Mouse (Mus musculus): Measurements from ENCODE around the gene BC048403. TPM values are rescaled to one million over a fixed set of nuclear protein-coding genes. Genes with fewer than 3 reads are reported as not detected.
"Not testable (repeated sequence)": the region's sequence is repeated elsewhere in the genome, so short reads cannot be mapped to it uniquely, and the experiment has no call there.

Gene BC048403
- total RNA-seq, 2 experiments from 2014 or later, result 5.4 to 9.3 TPM

DNA sequence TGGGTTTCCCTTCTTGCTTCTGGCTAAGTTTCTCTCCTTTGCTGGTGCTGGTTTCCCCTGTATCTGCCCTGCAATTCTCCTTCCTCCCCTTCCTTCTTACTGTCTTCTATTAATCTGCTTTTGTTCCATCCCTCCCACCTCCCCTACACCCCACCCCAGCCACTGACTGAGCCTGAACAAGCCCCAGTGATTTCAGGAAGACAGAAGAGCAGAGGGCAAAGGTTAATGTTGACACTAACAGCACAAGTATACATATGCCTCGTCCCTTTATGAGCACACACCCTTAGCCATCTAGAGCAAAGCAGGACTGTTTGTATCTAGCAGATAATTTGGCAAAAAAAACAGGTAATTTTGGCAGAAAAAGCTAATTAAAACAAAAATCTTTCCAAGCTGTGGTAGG, 16.1 kb downstream of the BC048403 start:
- no peak for DNase-seq (ENCODE audit: low spot score in 2 of 2)

DNA sequence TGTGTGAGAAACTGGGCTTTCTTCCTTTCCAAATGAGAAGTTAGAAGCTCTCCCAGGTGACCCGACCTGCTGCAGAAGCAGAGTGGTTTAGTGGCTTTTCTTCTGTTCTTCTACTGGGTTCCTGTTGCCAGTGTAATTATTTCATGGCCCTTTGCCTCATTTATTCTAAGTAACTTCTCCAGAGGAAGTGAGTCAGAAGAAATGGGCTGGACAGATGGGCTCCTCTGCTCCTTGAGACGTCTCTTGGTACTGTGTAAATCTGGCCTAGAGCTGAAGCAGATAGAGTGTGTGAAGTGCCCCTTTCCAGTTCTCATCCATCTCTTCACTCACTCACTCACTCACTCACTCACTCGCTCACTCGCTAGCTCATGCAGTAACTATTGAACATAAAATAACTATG, 16.9 kb downstream of the BC048403 start:
- DNase-seq (ENCODE audit: low spot score in 2 of 2), result no peak

DNA sequence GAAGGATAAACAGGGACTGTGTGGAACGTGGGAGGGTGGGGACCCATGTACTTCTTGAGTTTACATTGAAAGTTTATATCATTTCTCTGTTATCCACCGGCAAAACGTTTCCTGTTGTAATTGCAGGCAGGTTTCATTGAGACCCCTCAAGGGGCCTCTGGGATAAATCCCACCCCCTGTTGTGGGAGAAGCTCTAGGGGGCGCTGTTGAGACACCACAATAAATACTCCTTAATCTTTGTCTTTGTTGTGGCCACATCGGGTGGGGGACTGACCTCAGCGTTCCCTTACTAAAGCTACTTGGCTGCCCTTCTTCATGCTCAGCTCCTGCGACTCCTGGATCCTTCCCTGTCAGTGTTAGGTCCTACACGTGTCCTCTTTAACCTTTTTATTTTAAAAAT, 19.4 kb downstream of the BC048403 start:
- no peak for DNase-seq (ENCODE audit: low spot score in 2 of 2)

DNA sequence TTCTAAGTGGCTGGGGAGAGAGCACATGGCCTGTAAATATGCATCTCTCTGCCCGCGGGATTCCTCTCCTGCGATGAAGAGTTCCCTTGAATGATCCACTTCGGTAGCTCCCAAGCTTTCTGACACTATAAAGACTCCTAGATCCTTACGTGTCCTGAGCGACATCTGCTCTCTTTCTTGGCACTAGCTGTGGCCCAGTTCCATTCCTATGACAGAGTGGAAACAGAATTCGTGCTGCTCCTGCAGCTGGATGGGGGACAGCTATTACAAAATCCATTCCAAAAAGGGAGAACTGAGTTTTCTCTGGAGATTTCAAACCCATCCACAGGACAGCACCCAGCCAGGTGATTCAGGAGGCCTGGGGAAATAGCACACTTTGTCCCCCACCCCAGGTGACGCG, 22.4 kb downstream of the BC048403 start:
- no peak for DNase-seq (ENCODE audit: low spot score in 2 of 2)

DNA sequence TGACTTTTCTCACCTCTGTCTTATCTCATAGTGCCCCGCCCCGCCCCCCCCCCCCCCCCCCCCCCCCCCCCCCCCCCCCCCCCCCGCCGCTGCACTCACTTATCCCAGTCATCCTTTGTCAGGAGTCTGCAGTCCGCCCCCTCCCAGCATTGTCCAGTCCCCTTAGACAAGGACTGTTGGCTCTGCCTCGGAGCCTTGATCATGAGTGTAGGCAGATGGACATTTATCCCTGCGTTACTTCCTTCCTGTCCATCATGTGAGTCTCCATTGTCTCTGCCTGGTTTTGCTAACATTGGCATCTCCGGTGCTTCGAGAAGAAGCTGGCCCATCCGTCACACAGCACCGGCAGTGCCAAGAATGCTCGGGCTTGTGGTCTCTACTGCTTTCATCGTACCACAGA, 23.5 kb downstream of the BC048403 start:
- no peak for DNase-seq (ENCODE audit: low spot score in 2 of 2)

DNA sequence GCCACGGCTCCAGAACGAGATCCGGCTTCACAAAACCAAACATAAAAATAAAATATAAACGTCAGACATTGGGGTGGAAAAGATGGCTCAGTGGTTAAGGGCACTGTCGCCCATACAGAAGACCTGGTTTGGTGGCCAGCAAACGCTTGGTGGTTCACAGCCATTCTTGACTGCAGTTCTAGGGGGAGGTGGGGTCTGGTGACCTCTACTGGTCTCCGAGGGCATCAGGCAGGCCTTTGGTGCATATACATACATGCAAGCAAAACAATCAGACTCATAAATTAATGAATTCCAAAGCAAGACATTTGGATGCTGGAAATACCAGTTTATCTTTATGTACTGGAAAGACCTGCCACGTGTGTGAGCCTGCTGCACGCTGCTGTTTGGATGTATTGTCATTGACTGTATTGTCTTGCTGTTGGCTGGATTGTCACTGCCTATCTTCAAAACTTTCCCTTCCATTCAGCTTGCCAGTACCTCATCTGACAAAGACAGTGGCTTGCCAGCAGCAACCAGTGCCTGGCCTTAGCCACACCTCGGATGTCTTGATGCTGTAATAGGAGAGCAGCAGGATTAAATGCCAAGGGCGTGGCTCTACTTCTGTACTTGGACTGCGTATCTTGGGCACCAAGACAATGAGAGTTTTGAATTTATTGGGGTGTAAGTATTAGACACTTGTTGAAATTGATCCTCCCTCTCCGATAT, 24.9 kb downstream of the BC048403 start:
- DNase-seq (ENCODE audit: low spot score in 2 of 2), result no peak

DNA sequence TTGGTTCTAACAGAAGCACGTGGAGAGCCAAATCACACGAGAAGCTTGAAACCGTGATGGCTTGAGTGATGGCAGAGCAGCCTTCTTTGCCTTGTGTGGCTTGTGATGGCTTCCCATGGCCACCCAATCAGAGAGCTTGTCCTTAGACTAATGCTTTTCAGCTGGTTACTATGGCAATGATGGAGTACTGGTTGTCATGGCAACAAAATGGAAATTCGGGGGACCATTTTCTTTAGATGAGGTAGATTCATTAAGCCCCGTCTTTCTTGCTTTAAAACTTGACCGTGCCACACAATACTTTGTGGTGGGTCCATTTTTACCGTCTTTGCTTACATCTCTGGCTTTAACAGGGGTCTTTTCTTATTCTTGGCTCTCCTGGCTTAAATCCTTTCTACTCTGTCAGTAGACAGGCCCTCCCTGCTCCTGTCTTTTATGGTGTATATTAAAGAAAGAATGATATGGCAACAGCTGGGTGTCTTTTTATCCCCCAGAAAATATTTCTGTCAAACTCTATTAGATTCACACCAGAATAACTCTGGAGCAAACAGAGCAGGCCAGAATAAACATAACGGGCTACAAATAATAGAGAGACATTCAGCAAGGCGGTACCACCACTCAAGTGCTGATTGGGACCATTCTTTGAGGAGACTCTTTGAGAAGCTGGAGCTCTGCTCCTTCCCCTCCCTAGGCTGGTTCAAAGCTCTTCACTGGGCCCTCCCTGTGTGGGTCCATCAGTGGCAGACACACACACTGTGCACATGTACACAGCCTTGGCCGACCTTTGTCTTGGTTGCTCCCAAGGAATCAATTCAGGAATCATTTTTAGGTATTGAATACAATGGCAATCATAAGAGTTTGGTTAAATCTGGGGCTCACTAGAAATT, 25.7 kb downstream of the BC048403 start:
- no peak for DNase-seq (ENCODE audit: low spot score in 2 of 2)

DNA sequence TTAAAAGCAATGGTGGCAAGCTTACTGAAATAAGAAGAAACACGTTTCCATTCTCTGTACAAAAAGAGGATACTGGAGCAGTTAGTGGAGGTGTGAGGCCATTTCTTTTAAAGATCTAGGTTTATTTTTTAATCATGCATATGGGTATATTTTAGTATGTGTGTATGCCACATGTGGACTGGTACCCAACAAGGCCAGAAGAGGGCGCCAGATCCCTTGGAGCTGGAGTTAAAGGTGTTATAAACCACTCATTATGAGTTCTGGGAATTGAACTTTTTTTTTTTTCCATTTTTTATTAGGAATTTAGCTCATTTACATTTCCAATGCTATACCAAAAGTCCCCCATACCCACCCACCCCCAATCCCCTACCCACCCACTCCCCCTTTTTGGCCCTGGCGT, 27.6 kb downstream of the BC048403 start:
- not testable (repeated sequence) for DNase-seq (ENCODE audit: low spot score in 2 of 2)

DNA sequence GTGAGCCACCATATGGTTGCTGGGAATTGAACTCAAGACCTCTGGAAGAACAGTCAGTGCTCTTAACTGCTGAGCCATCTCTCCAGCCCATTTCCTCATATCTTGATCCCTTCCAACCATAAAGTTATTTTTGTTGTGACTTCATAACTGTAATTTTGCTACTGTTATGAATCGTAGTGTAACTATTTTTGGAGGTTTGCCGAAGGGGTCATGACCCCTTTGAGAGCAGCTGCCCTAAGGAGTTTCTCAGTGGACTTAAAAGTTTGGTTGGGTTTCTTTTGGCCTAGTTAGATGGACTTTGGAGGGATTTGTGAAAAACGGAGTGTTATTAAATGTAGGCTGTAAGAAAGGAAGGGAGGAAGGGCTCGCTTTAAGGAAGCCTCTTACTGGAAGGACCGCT, 30.0 kb downstream of the BC048403 start:
- no peak for DNase-seq (ENCODE audit: low spot score in 2 of 2)

DNA sequence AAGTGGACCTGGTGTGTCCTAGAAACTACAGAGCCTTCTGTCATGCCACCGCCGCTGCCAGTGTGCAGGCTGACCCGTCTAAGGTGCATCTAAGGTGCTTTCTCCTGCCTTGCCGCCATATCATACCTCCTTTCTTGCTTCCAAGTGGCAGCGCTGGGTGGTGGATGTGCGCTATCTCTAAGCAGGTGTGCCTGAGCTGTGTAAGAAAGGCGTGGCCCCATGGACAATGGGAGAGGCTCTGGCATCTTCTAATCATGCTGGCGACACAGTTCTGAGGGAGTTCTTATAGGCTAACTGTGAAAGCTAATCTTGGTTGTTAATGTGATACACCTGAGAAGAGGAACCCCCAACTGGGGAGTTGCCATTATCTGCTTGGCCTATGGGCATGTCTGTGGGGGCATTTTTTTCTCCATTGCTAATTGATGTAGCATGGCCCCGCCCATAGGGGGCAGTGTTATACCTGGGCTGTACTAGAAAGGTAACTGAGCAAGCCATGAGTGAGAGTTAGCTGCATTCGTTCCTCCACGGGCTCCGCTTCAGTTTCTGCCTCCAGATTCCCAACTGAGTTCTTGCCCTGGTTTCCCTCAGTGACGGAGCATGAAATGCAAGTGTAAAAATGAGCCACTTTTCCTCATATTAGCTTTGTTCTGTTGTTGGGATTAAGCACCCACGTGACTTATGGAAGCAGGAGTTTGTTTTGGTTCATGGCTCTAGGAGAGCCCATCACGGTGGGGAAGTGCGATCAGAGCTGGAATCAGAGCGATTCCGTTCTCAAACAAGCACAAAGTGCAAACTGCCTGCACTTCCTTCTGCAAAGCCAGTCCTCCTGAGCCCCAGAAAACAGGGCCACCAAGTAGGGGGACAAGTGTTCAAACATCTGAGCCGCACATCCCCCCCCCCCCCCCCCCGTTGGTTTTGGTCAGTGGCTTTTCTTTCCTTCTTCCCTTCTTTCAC, 31.2 kb downstream of the BC048403 start:
- peak; percentile 22 for DNase-seq (ENCODE audit: low spot score in 2 of 2)

DNA sequence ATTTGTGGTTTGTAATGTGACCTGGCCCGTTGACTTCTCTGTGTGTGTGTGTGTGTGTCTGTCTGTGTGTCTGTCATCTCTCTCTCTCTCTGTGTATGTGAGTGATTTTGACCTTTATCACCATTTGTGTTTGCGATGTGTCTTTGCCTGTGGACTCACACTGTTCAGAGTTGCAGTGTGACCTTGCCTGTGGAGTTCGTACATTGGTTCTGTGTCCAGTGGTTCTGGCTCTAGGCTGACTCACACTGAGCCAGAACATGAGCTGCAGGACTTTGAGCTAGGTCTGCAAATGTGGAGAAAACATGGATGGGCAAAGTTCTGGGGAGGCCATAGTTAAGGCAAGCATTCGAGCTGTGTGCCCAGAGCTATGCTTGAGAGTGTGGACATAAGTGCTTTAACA, 34.1 kb downstream of the BC048403 start:
- DNase-seq (ENCODE audit: low spot score in 2 of 2), result no peak

DNA sequence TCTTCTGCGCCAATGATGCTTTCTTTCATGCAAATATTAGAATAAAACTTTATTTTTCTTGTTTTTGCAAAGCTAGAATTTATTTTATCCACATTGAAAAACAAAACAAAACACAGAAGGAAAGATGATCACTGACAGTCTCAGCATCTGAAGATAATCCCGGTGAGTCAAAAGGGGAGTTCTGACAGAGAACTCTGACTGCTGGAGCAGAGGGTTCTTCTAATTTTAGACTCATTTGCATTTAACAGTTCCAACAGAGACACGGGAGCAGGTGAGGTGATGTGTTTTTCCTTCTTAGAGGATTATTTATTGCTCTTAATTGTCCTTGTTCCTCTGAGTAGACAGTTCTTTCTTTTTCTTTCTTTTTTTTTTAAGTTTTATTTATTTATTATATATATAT, 36.3 kb downstream of the BC048403 start:
- no peak for DNase-seq (ENCODE audit: low spot score in 2 of 2)

DNA sequence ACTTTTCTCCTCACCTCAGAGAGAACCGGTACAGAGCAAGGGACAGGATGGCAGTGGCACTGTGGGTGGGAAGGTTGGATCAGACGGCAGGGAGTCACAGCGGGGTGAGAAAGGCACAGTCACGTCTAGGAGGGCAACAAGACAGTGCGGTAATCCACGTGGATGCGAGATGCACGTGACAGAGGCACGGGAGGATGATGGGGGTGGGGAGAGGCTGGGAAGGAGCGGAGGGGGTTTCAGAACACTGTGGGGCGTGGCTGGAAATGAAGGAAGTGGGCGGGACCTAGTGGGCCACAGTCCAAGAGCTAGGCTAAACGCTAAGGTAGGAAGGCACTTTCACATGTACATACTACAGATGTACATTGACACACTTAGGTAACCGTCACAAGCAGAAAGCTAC, 41.4 kb downstream of the BC048403 start:
- no peak for DNase-seq (ENCODE audit: low spot score in 2 of 2)

DNA sequence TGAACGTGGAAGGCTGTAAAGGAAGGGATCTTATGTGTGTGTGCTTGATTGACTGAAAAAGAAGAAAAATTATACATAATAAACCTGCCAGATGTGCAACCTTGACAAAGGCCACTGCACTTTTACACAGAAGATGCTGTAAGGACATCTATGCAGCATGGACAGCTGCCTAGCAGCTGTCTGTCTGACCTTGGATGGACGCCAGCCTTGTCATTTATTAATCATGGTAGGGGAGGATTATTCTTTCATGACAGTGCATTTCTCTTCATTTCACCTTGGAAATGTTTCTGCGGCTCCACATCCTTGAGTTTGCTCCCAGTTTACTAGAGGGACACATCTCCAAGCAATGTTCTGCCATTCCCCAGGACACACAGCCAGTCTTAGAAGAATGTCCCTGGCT, 48.8 kb downstream of the BC048403 start:
- peak in 1 of 2 experiments; percentile 31 for DNase-seq (ENCODE audit: low spot score in 2 of 2)

DNA sequence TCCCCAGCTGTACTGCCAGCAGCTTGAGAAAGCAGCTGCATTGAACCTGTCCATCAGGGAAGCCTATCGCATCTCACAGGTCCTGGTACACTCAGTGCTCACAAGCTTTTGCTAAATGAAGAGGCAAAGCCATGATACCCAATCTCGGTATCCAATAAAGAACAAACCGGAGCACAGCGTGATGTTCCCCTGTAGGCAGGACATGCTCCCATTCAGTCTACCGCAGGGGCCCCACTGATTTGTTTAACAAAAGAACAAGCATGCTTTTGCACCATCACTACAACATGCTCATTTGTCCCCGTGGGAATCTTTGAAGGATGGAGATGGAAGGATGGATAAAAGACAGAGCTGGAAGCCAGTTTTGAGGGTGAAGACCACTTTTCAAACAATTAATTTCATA, 50.3 kb downstream of the BC048403 start:
- DNase-seq (ENCODE audit: low spot score in 2 of 2), result no peak

DNA sequence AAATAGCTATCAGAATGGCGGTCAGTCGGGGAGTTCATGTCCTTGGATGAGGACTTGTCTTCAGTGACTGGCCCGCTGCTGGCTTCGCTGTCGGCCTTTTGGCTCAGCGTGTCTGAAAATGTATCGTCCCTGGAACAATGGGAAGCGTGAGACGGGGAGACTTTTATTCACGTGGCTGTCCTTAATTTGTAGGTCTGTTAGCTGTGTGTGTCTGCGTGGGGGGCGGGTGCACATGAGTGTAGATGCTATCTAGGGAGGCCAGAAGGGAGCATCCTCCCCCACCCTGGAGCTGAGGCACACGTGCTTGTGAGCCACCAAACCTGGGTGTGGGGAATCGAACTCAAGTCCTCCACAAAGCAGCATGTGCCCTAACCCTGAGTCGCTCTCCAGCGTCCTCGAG, 52.9 kb downstream of the BC048403 start:
- DNase-seq (ENCODE audit: low spot score in 2 of 2), result no peak

DNA sequence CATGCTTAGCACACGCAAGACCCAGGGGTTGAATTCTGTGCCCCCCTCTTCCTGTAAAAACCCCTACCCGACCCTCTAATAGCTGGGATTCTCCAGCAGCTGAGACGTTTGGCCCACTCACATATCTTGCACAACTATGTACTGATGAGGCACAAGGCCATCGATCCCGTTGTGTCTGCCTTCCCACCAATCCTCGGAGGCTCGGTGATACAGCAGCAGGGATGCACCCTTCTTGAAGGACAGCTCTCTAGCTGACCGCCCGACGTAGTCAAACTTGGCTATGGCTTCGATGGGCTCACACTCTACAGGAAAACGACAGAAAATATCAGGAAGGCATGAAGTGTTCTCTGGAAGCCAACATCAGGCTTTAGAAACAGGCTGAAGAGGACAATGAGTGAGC, 54.7 kb downstream of the BC048403 start:
- DNase-seq (ENCODE audit: low spot score in 2 of 2), result no peak

DNA sequence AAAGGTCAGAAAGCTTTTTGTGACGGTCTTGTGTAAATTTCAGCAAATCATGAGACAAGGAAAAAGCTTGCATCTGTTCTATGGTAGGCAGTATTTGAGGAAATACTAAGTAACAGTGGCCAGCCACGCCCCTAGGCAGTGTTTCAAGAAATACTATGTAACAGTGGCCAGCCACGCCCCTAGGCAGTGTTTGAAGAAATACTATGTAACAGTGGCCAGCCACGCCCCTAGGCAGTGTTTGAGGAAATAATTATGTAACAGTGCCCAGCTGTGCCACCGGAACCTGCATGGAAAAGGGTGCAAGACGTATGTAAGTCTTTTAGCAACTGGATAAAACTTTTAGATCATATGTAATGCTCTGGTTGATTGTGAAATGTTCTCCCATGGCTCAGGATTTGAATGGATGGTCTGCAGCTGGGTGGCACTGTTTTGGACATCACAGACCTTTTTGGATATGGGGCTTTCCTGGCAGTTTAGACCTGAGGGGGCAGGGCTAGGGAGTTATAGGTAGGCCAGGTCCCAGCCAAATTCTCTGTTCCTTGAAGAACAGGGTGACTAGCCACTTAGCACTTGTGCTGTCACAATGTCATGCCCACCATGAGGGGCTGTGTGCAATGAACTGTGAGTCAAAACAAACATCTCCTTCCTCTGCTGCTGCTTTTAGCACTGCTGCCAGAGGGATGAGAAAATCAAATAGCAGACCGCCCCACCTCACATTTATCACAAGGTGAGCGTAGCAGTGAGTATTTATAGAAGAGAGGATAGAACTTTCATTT, 56.5 kb downstream of the BC048403 start:
- DNase-seq (ENCODE audit: low spot score in 2 of 2), result no peak

DNA sequence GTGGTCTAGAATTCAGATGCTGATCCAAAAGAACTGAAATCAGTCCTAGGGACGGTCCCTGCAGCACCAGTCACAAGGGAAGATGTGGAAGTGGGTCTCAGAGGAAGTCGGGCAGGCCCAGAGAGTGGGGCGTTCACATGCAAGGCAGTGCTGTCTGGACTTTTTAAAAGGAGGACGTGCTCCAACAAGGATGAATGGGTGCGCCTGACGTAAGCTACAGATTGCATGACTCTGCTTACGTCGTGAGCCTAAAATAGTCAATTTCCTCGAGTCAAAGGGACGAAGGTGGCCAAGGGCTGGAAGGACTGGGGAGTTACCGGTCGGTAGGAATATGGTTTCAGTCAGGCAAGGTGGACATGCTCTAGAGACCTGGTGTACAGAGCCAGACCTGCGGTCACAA, 60.3 kb downstream of the BC048403 start:
- DNase-seq (ENCODE audit: low spot score in 2 of 2), result no peak

Measured in adrenal gland, adult 18-20 months (tissue).